Mouse (Mus musculus): ENCODE results near the gene Ddx39. TPM values are rescaled to one million over a fixed set of nuclear protein-coding genes. Genes with fewer than 3 reads are reported as not detected.

Gene Ddx39
- polyA plus RNA-seq, 1 experiment from 2014 or later = 114 TPM

GRCm38 (mm10) chr8:83694369-83695160, 20.4 kb upstream of the Ddx39 start:
- 78% methylated on average over 11 of the region's 11 CpGs for WGBS
- H3K4me2 ChIP-seq (ENCODE audit: low read length) = no peak overlapping the region
- H3K36me3 ChIP-seq (ENCODE audit: control insufficient read depth, insufficient read depth, low read length) = peaks cover 39% of the 10 kb centered on the region
- H3K27ac ChIP-seq (replicated peaks in 1 of 2; ENCODE audit: control insufficient read depth in 1 of 2, insufficient read depth in 1 of 2, low read depth in 2 of 2, low read length in 2 of 2) = no peak overlapping the region
- peaks cover 14 to 26% of the 10 kb centered on the region in 2 experiments for H3K4me1 ChIP-seq (ENCODE audit: control insufficient read depth in 2 of 2, insufficient read depth in 2 of 2, low read length in 2 of 2)
- H3K9ac ChIP-seq (ENCODE audit: low read length) = no peak overlapping the region
- no peak overlapping the region for H3K4me3 ChIP-seq (ENCODE audit: control insufficient read depth in 1 of 2, insufficient read depth in 1 of 2, low read depth in 1 of 2, low read length in 2 of 2)
- no peaks in the 10 kb centered on the region for H3K27me3 ChIP-seq (ENCODE audit: control insufficient read depth, insufficient read depth, low read length)
- H3K9me3 ChIP-seq (ENCODE audit: control insufficient read depth, low read length) = no peaks in the 10 kb centered on the region
- ATAC-seq (ENCODE audit: insufficient number of reproducible peaks, insufficient read depth, low FRiP score, low read depth) = no peak

- no peak overlapping the region for H3K27ac ChIP-seq (replicated peaks in 1 of 2; ENCODE audit: control insufficient read depth in 1 of 2, insufficient read depth in 1 of 2, low read depth in 2 of 2, low read length in 2 of 2)
- peaks cover 16 to 36% of the 10 kb centered on the region in 2 experiments for H3K4me1 ChIP-seq (ENCODE audit: control insufficient read depth in 2 of 2, insufficient read depth in 2 of 2, low read length in 2 of 2)
- WGBS = 82% methylated on average over 11 of the region's 17 CpGs
- H3K27me3 ChIP-seq (ENCODE audit: control insufficient read depth, insufficient read depth, low read length) = no peaks in the 10 kb centered on the region
- no peak overlapping the region for H3K4me2 ChIP-seq (ENCODE audit: low read length)
- H3K9me3 ChIP-seq (ENCODE audit: control insufficient read depth, low read length) = no peaks in the 10 kb centered on the region
- H3K9ac ChIP-seq (ENCODE audit: low read length) = no peak overlapping the region
- H3K4me3 ChIP-seq (ENCODE audit: control insufficient read depth in 1 of 2, insufficient read depth in 1 of 2, low read depth in 1 of 2, low read length in 2 of 2) = no peak overlapping the region
- ATAC-seq (ENCODE audit: insufficient number of reproducible peaks, insufficient read depth, low FRiP score, low read depth) = no peak
- peaks cover 30% of the 10 kb centered on the region for H3K36me3 ChIP-seq (ENCODE audit: control insufficient read depth, insufficient read depth, low read length)
These were observed 19.4 kb upstream of the Ddx39 start for GRCm38 (mm10) chr8:83695351-83696106.

- Histone ChIP-seq H3K4me1 (ENCODE audit: control insufficient read depth in 2 of 2, insufficient read depth in 2 of 2, low read length in 2 of 2) (peaks cover 16 to 42% of the 10 kb centered on the region in 2 experiments), H3K4me3 (ENCODE audit: control insufficient read depth in 1 of 2, insufficient read depth in 1 of 2, low read depth in 1 of 2, low read length in 2 of 2) (peak overlapping the region; percentile 88 to 93), H3K36me3 (ENCODE audit: control insufficient read depth, insufficient read depth, low read length) (peaks cover 9% of the 10 kb centered on the region), H3K4me2 (ENCODE audit: low read length) (peak overlapping the region; percentile 89), H3K27ac (replicated peaks in 1 of 2; ENCODE audit: control insufficient read depth in 1 of 2, insufficient read depth in 1 of 2, low read depth in 2 of 2, low read length in 2 of 2) (peak overlapping the region; percentile 61 to 77), H3K27me3 (ENCODE audit: control insufficient read depth, insufficient read depth, low read length) (no peaks in the 10 kb centered on the region), H3K9ac (ENCODE audit: low read length) (peak overlapping the region; percentile 97), H3K9me3 (ENCODE audit: control insufficient read depth, low read length) (no peaks in the 10 kb centered on the region)
- WGBS = 42% methylated on average over 19 of the region's 19 CpGs
- no peak for ATAC-seq (ENCODE audit: insufficient number of reproducible peaks, insufficient read depth, low FRiP score, low read depth)
These were observed 17.4 kb upstream of the Ddx39 start for GRCm38 (mm10) chr8:83697374-83698220.

GRCm38 (mm10) chr8:83698291-83698660, 16.7 kb upstream of the Ddx39 start:
- WGBS = 3% methylated on average over 15 of the region's 15 CpGs
- 0 out of 2 replicates have a peak, but pooled peaks cover 3% of the 10 kb centered on the region for H3K36me3 ChIP-seq (ENCODE audit: control insufficient read depth, insufficient read depth, low read length)
- no peak for ATAC-seq (ENCODE audit: insufficient number of reproducible peaks, insufficient read depth, low FRiP score, low read depth)
- peak overlapping the region; percentile 61 to 77 for H3K27ac ChIP-seq (replicated peaks in 1 of 2; ENCODE audit: control insufficient read depth in 1 of 2, insufficient read depth in 1 of 2, low read depth in 2 of 2, low read length in 2 of 2)
- H3K9me3 ChIP-seq (ENCODE audit: control insufficient read depth, low read length) = no peaks in the 10 kb centered on the region
- H3K27me3 ChIP-seq (ENCODE audit: control insufficient read depth, insufficient read depth, low read length) = no peaks in the 10 kb centered on the region
- peak overlapping the region; percentile 97 for H3K9ac ChIP-seq (ENCODE audit: low read length)
- peak overlapping the region; percentile 88 to 93 for H3K4me3 ChIP-seq (ENCODE audit: control insufficient read depth in 1 of 2, insufficient read depth in 1 of 2, low read depth in 1 of 2, low read length in 2 of 2)
- peaks cover 16 to 42% of the 10 kb centered on the region in 2 experiments for H3K4me1 ChIP-seq (ENCODE audit: control insufficient read depth in 2 of 2, insufficient read depth in 2 of 2, low read length in 2 of 2)
- H3K4me2 ChIP-seq (ENCODE audit: low read length) = peak overlapping the region; percentile 89

- Histone ChIP-seq H3K36me3 (ENCODE audit: control insufficient read depth, insufficient read depth, low read length) (0 out of 2 replicates have a peak, but pooled peaks cover 3% of the 10 kb centered on the region), H3K9ac (ENCODE audit: low read length) (peak within 1 kb of the TSS; percentile 97), H3K9me3 (ENCODE audit: control insufficient read depth, low read length) (no peaks in the 10 kb centered on the region), H3K4me1 (ENCODE audit: control insufficient read depth in 2 of 2, insufficient read depth in 2 of 2, low read length in 2 of 2) (peaks cover 16 to 42% of the 10 kb centered on the region in 2 experiments), H3K27me3 (ENCODE audit: control insufficient read depth, insufficient read depth, low read length) (no peaks in the 10 kb centered on the region), H3K4me2 (ENCODE audit: low read length) (peak within 1 kb of the TSS; percentile 89), H3K27ac (replicated peaks in 1 of 2; ENCODE audit: control insufficient read depth in 1 of 2, insufficient read depth in 1 of 2, low read depth in 2 of 2, low read length in 2 of 2) (peak within 1 kb of the TSS; percentile 76 to 77), H3K4me3 (ENCODE audit: control insufficient read depth in 1 of 2, insufficient read depth in 1 of 2, low read depth in 1 of 2, low read length in 2 of 2) (peak within 1 kb of the TSS; percentile 88 to 93)
- WGBS = under 1% methylated on average over 67 of the region's 85 CpGs
- peak; percentile 86 for ATAC-seq (ENCODE audit: insufficient number of reproducible peaks, insufficient read depth, low FRiP score, low read depth)
These were observed 16.1 kb upstream of the Ddx39 start, which contains the start of gene Pkn1 for GRCm38 (mm10) chr8:83698661-83699453. TSS of gene Pkn1 (minus strand) at chr8:83699179.

GRCm38 (mm10) chr8:83699566-83699965, 15.4 kb upstream of the Ddx39 start:
- peak overlapping the region; percentile 88 to 93 for H3K4me3 ChIP-seq (ENCODE audit: control insufficient read depth in 1 of 2, insufficient read depth in 1 of 2, low read depth in 1 of 2, low read length in 2 of 2)
- H3K36me3 ChIP-seq (ENCODE audit: control insufficient read depth, insufficient read depth, low read length) = no peaks in the 10 kb centered on the region
- peak overlapping the region; percentile 76 to 77 for H3K27ac ChIP-seq (replicated peaks in 1 of 2; ENCODE audit: control insufficient read depth in 1 of 2, insufficient read depth in 1 of 2, low read depth in 2 of 2, low read length in 2 of 2)
- WGBS = 46% methylated on average over 9 of the region's 9 CpGs
- peak overlapping the region; percentile 89 for H3K4me2 ChIP-seq (ENCODE audit: low read length)
- ATAC-seq (ENCODE audit: insufficient number of reproducible peaks, insufficient read depth, low FRiP score, low read depth) = no peak
- no peaks in the 10 kb centered on the region for H3K27me3 ChIP-seq (ENCODE audit: control insufficient read depth, insufficient read depth, low read length)
- H3K9me3 ChIP-seq (ENCODE audit: control insufficient read depth, low read length) = no peaks in the 10 kb centered on the region
- peak overlapping the region; percentile 97 for H3K9ac ChIP-seq (ENCODE audit: low read length)
- peaks cover 16 to 42% of the 10 kb centered on the region in 2 experiments for H3K4me1 ChIP-seq (ENCODE audit: control insufficient read depth in 2 of 2, insufficient read depth in 2 of 2, low read length in 2 of 2)
